Mouse (Mus musculus) liver, embryonic 14.5 days (tissue): ENCODE measurements around the gene Tapbpl.

ENCODE experiments used
- CTCF ChIP-seq: IDR thresholded peaks from 2 replicates; pipeline ENCODE4 v1.5.1; 2016; ENCODE audit warnings: antibody characterized with exemption, low read depth, control low read depth
- EP300 ChIP-seq: IDR thresholded peaks from 2 replicates; pipeline ENCODE4 v1.6.1; 2016; ENCODE audit warnings: antibody characterized with exemption, low read depth

DNA sequence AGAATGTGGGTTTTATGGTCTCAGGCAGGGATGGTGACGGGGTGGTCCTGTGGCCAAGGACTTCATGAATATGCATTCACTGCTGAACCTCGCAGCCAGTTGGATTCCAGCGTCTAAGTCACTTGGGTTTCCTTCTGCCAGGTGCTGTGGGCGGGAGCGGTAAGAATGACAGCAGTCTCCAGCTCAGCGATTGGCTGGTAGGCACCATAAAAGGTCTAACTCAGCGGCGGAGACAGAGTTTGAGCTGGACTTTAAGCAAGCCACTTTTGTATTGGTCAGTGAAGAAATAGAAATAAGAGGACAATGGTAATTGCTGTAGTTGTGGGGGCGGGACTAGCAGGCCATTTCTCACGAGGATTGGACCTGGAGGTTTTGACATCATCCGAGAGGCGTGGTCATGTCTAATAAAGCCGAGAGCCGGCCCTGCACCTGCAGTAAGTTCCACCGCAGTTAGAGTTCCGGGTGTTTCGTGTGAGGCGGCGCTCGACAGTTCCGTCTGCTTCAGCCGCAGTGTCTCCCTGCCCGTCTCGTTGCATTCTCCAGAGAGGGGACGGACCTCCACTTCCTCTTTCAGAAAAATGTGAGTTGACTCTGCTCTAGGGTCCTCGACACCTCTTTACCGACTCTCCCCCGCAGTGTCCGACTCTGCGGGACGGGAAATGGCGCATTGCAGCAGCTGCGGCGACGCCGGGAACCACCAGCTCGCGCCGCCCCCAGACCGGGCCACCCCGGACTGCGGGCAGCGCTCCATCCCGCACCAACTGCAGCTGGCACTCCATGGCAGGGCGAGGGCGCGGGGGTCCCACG lies 16.3 kb downstream of the Tapbpl start, which contains the start of gene Vamp1:
- no peak for TF ChIP-seq CTCF
- TF ChIP-seq EP300, result no peak
